Mouse (Mus musculus): ENCODE measurements at regions not wholly inside any gene's neighbourhood (a gene's known extent, or its start where the extent isn't known, plus 50 kb on each side); places are given as distances from the start of the nearest gene placed in this dataset.

GRCm38 (mm10) chr1:152167716-152168115, 77.8 kb upstream of the 1700025G04Rik start:
- ATAC-seq = no peak
- POLR2A ChIA-PET = no interaction called here
- CTCF ChIA-PET = interaction anchor here (0.9 kb wide), 1 partner anchor 8 kb away, joined by 3 read pairs; no protein-coding TSS in a partner anchor
- DNase-seq (ENCODE audit: low read depth, low spot score) = no peak
- in situ Hi-C loops (cut with MboI; ENCODE audit: low pct_unique_long_range_greater_than_20kb) = no loop called here
- no peaks in the 10 kb centered on the region for H3K27me3 ChIP-seq
- no peak for TF ChIP-seq CTCF (IDR thresholded peaks at IDR 0.05)

- no peak for TF ChIP-seq CTCF (IDR thresholded peaks at IDR 0.05)
- POLR2A ChIA-PET = interaction anchor here (0.6 kb wide), 1 partner anchor 17 kb away, joined by 4 read pairs; no protein-coding TSS in a partner anchor
- in situ Hi-C loops (cut with MboI; ENCODE audit: low pct_unique_long_range_greater_than_20kb) = no loop called here
- no peak for DNase-seq (ENCODE audit: low read depth, low spot score)
- CTCF ChIA-PET = no interaction called here
- no peaks in the 10 kb centered on the region for H3K27me3 ChIP-seq
- ATAC-seq = no peak
These were observed 75.6 kb upstream of the 1700025G04Rik start for GRCm38 (mm10) chr1:152165490-152165905.

GRCm38 (mm10) chr1:152164843-152165489, 75.0 kb upstream of the 1700025G04Rik start:
- CTCF ChIA-PET = no interaction called here
- no peaks in the 10 kb centered on the region for H3K27me3 ChIP-seq
- ATAC-seq (no peak), DNase-seq (ENCODE audit: low read depth, low spot score) (no peak)
- TF ChIP-seq CTCF (IDR thresholded peaks at IDR 0.05) = no peak
- in situ Hi-C loops (cut with MboI; ENCODE audit: low pct_unique_long_range_greater_than_20kb) = no loop called here
- POLR2A ChIA-PET = interaction anchor here (0.6 kb wide), 1 partner anchor 17 kb away, joined by 4 read pairs; no protein-coding TSS in a partner anchor

- in situ Hi-C loops (cut with MboI; ENCODE audit: low pct_unique_long_range_greater_than_20kb) = no loop called here
- CTCF ChIA-PET = no interaction called here
- no peak for DNase-seq (ENCODE audit: low read depth, low spot score)
- POLR2A ChIA-PET = no interaction called here
- no peak for TF ChIP-seq CTCF (IDR thresholded peaks at IDR 0.05)
- no peak for ATAC-seq
- H3K27me3 ChIP-seq = no peaks in the 10 kb centered on the region
These were observed 74.3 kb upstream of the 1700025G04Rik start for GRCm38 (mm10) chr1:152164212-152164611.

GRCm38 (mm10) chr1:152152474-152152873, 62.5 kb upstream of the 1700025G04Rik start:
- ATAC-seq (no peak), DNase-seq (ENCODE audit: low read depth, low spot score) (no peak)
- no peak for TF ChIP-seq CTCF (IDR thresholded peaks at IDR 0.05)
- in situ Hi-C loops (cut with MboI; ENCODE audit: low pct_unique_long_range_greater_than_20kb) = no loop called here
- ChIA-PET CTCF (no interaction called here), POLR2A (no interaction called here)
- H3K27me3 ChIP-seq = no peaks in the 10 kb centered on the region

- ChIA-PET CTCF (no interaction called here), POLR2A (interaction anchor here (0.7 kb wide), 2 partner anchors 19 to 21 kb away, joined by 3 to 8 read pairs; no protein-coding TSS in a partner anchor)
- no peaks in the 10 kb centered on the region for H3K27me3 ChIP-seq
- in situ Hi-C loops (cut with MboI; ENCODE audit: low pct_unique_long_range_greater_than_20kb) = no loop called here
- ATAC-seq = peak; percentile 44
- DNase-seq (ENCODE audit: low read depth, low spot score) = peak; percentile 35
- no peak for TF ChIP-seq CTCF (IDR thresholded peaks at IDR 0.05)
These were observed 58.8 kb upstream of the 1700025G04Rik start for GRCm38 (mm10) chr1:152148731-152149130.

GRCm38 (mm10) chr1:152140175-152140574, 50.2 kb upstream of the 1700025G04Rik start:
- TF ChIP-seq CTCF (IDR thresholded peaks at IDR 0.05) = no peak
- no peak for DNase-seq (ENCODE audit: low read depth, low spot score)
- CTCF ChIA-PET = interaction anchor here (1.3 kb wide), 1 partner anchor 11 kb away, joined by 3 read pairs; no protein-coding TSS in a partner anchor
- in situ Hi-C loops (cut with MboI; ENCODE audit: low pct_unique_long_range_greater_than_20kb) = no loop called here
- ATAC-seq = no peak
- H3K27me3 ChIP-seq = no peaks in the 10 kb centered on the region
- POLR2A ChIA-PET = no interaction called here

Data from Patski (cell line).